Mouse (Mus musculus) myocyte (in vitro differentiated cells): ENCODE data around the gene Def8. TPM values are rescaled to one million over a fixed set of nuclear protein-coding genes. Genes with fewer than 3 reads are reported as not detected.
"Not testable (repeated sequence)": the region's sequence is repeated elsewhere in the genome, so short reads cannot be mapped to it uniquely, and the experiment has no call there.

Experiments
- H3K27me3 ChIP-seq: one replicate; pipeline ENCODE4 v1.6.1; 2011; ENCODE audit not compliant: control insufficient read depth, insufficient read depth, insufficient read length
- H3K36me3 ChIP-seq: one replicate; pipeline ENCODE4 v1.6.1; 2011; ENCODE audit not compliant: control insufficient read depth, insufficient read depth
- H3K4me2 ChIP-seq: one replicate; pipeline ENCODE4 v1.6.1; 2011; ENCODE audit warnings: low read depth, control low read depth
- H3K4me3 ChIP-seq: one replicate; pipeline ENCODE4 v1.5.1; 2011; ENCODE audit warnings: mild to moderate bottlenecking, control low read depth, moderate library complexity
- H3K79me2 ChIP-seq: one replicate; pipeline ENCODE4 v1.6.1; 2011; ENCODE audit not compliant: control insufficient read depth, insufficient read depth
- H3ac ChIP-seq: one replicate; pipeline ENCODE4 v1.6.1; 2011; ENCODE audit not compliant: control insufficient read depth, insufficient read length
- CEBPB ChIP-seq: IDR thresholded peaks from 2 replicates; pipeline ENCODE4 v1.6.1; 2011; ENCODE audit warnings: mild to moderate bottlenecking, moderate library complexity; ENCODE audit not compliant: poor library complexity, insufficient read depth, severe bottlenecking
- E2F4 ChIP-seq: IDR thresholded peaks from one replicate; pipeline ENCODE4 v1.6.1; 2011; ENCODE audit warnings: mild to moderate bottlenecking, control low read depth, moderate library complexity; ENCODE audit not compliant: insufficient read depth
- MAX ChIP-seq: IDR thresholded peaks from one replicate; pipeline ENCODE4 v1.6.1; 2011; ENCODE audit warnings: low read depth, mild to moderate bottlenecking, control low read depth
- MYOD1 ChIP-seq, 3 experiments: IDR thresholded peaks; one replicate each; pipeline ENCODE4 v1.6.1; 2011; ENCODE audit warnings: control low read depth in 2 of 3, low read depth in 2 of 3, mild to moderate bottlenecking in 2 of 3, moderate library complexity in 1 of 3; ENCODE audit not compliant: insufficient read length in 2 of 3, control insufficient read depth in 1 of 3
- MYOG ChIP-seq, 3 experiments: IDR thresholded peaks; one replicate each; pipeline ENCODE4 v1.6.1; 2011; ENCODE audit warnings: control low read depth in 2 of 3, low read depth in 2 of 3, mild to moderate bottlenecking in 2 of 3; ENCODE audit not compliant: insufficient read length in 2 of 3, control insufficient read depth in 1 of 3, insufficient read depth in 1 of 3
- POLR2A ChIP-seq: IDR thresholded peaks from one replicate; pipeline ENCODE4 v1.6.1; 2011; ENCODE audit warnings: low read depth, mild to moderate bottlenecking, control low read depth, moderate library complexity; ENCODE audit not compliant: insufficient read length
- POLR2AphosphoS2 ChIP-seq: IDR thresholded peaks from one replicate; pipeline ENCODE4 v1.6.1; 2011; ENCODE audit warnings: low read depth, control low read depth; ENCODE audit not compliant: insufficient read length
- REST ChIP-seq: IDR thresholded peaks from one replicate; pipeline ENCODE4 v1.6.1; 2011; ENCODE audit warnings: mild to moderate bottlenecking, control low read depth, moderate library complexity; ENCODE audit not compliant: insufficient read depth, insufficient read length
- SRF ChIP-seq: IDR thresholded peaks from one replicate; pipeline ENCODE4 v1.6.1; 2011; ENCODE audit warnings: low read depth; ENCODE audit not compliant: control insufficient read depth, insufficient read length
- TCF12 ChIP-seq: IDR thresholded peaks from one replicate; pipeline ENCODE4 v1.6.1; 2011; ENCODE audit warnings: mild to moderate bottlenecking, control low read depth; ENCODE audit not compliant: poor library complexity, insufficient read depth, severe bottlenecking
- TCF3 ChIP-seq: IDR thresholded peaks from one replicate; pipeline ENCODE4 v1.6.1; 2011; ENCODE audit warnings: low read depth, control low read depth; ENCODE audit not compliant: insufficient read length
- USF1 ChIP-seq: IDR thresholded peaks from one replicate; pipeline ENCODE4 v1.6.1; 2011; ENCODE audit warnings: low read depth, mild to moderate bottlenecking, control low read depth, moderate library complexity
- polyA plus RNA-seq: library from polyadenylated mRNA; unstranded; fragments of >200 nt; fragmentation: generic; extraction: Trizol; gene quantifications from one replicate; pipeline ENCODE4 v1.2.1, GENCODE M21; 2012; ENCODE audit warnings: missing spikeins

The Def8 gene
- polyA plus RNA-seq, 1 experiment: 19.6 TPM

GRCm38 (mm10) chr8:123428939-123429721 lies 5.8 kb downstream of the Def8 start:
- TF ChIP-seq USF1 (no peak), REST (no peak), TCF12 (no peak), POLR2A (no peak), TCF3 (no peak), CEBPB (no peak), E2F4 (no peak), POLR2AphosphoS2 (no peak), MYOD1 (IDR thresholded peaks at IDR 0.05; ENCODE audit: control insufficient read depth in 1 of 3, insufficient read length in 2 of 3, low read depth in 2 of 3) (no peak), MAX (no peak)
- no peak overlapping the region for H3K4me2 ChIP-seq
- no peaks in the 10 kb centered on the region for H3K79me2 ChIP-seq
- no peaks in the 10 kb centered on the region for H3K36me3 ChIP-seq
- no peaks in the 10 kb centered on the region for H3K27me3 ChIP-seq
- no peak overlapping the region for H3K4me3 ChIP-seq
- H3ac ChIP-seq: no peak overlapping the region

DNA sequence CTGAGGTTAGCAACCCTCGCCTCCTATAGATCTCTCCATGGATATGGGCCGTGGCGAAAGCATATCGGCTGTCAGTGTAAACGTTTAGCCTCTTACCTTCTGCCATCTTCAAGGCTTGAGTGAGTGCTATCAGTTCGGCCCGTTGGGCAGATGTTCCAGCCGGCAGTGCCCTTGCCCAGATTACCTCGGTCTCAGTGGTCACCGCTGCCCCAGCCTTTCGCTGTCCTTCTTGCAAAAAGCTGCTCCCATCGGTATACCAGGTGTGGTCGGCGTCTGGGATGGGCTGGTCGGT lies 6.3 kb downstream of the Def8 start:
- H3K4me2 ChIP-seq, H3K79me2 ChIP-seq, H3ac ChIP-seq, H3K4me3 ChIP-seq, H3K27me3 ChIP-seq, H3K36me3 ChIP-seq: not testable (repeated sequence)

DNA sequence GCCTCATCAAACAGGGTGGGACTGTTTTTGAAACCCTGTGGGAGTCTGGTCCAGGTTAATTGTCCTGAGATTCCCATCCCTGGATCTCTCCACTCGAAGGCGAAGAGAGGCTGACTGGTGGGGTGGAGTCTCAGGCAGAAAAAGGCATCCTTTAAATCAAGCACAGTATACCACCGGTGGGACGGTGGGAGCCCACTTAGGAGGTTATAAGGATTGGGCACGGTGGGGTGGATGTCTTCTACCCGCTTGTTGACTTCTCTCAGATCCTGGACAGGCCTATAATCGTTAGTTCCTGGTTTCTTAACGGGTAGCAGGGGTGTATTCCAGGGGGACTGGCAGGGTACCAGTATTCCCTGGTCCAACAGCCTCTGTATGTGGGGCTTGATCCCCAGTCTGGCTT lies 7.6 kb downstream of the Def8 start:
- H3K36me3 ChIP-seq, H3K4me3 ChIP-seq: not testable (repeated sequence)

GRCm38 (mm10) chr8:123431616-123432365 lies 8.5 kb downstream of the Def8 start:
- no peaks in the 10 kb centered on the region for H3K27me3 ChIP-seq
- TF ChIP-seq MAX: no peak
- TF ChIP-seq CEBPB: no peak
- no peak for TF ChIP-seq MYOG (IDR thresholded peaks at IDR 0.05; ENCODE audit: control insufficient read depth in 1 of 3, insufficient read depth in 1 of 3, insufficient read length in 2 of 3, low read depth in 2 of 3)
- TF ChIP-seq MYOD1 (IDR thresholded peaks at IDR 0.05; ENCODE audit: control insufficient read depth in 1 of 3, insufficient read length in 2 of 3, low read depth in 2 of 3): no peak
- TF ChIP-seq POLR2AphosphoS2: no peak
- no peak for TF ChIP-seq SRF
- no peak for TF ChIP-seq TCF3
- no peak for TF ChIP-seq REST
- TF ChIP-seq USF1: no peak
- TF ChIP-seq TCF12: no peak
- TF ChIP-seq E2F4: no peak
- TF ChIP-seq POLR2A: no peak
- no peaks in the 10 kb centered on the region for H3K36me3 ChIP-seq
- H3K79me2 ChIP-seq: no peaks in the 10 kb centered on the region
- H3ac ChIP-seq: no peak overlapping the region
- H3K4me2 ChIP-seq: no peak overlapping the region
- no peak overlapping the region for H3K4me3 ChIP-seq

More for the DNA sequence above, 7.6 kb downstream of the Def8 start:
- not testable (repeated sequence) for H3K79me2 ChIP-seq, H3K4me2 ChIP-seq, H3K27me3 ChIP-seq, H3ac ChIP-seq

DNA sequence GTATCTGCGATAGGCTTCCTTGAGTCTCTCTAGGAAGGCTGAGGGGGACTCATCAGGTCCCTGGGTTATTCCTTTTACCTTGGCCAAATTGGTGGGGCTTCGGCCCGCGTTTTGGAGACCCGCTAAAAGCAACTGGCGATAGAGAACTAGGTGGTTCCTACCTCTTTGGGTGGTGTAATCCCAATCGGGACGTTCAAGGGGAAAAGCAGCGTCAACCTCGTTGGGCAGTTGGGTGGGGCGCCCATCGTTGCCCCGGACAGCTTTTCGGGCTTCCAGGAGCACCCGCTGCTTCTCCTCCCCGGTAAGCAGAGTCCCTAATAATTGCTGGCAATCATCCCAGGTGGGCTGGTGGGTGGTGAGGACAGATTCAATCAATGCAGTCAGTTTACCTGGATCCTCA lies 9.1 kb downstream of the Def8 start:
- no peaks in the 10 kb centered on the region for H3K36me3 ChIP-seq
- no peak overlapping the region for H3K4me2 ChIP-seq
- no peak overlapping the region for H3ac ChIP-seq
- H3K79me2 ChIP-seq: no peaks in the 10 kb centered on the region
- H3K4me3 ChIP-seq: no peak overlapping the region
- TF ChIP-seq TCF3 (no peak), POLR2AphosphoS2 (no peak), MYOD1 (IDR thresholded peaks at IDR 0.05; ENCODE audit: control insufficient read depth in 1 of 3, insufficient read length in 2 of 3, low read depth in 2 of 3) (no peak), REST (no peak), MYOG (IDR thresholded peaks at IDR 0.05; ENCODE audit: control insufficient read depth in 1 of 3, insufficient read depth in 1 of 3, insufficient read length in 2 of 3, low read depth in 2 of 3) (no peak), USF1 (no peak), TCF12 (no peak), CEBPB (no peak), POLR2A (no peak), SRF (no peak), MAX (no peak), E2F4 (no peak)
- H3K27me3 ChIP-seq: no peaks in the 10 kb centered on the region

- H3K79me2 ChIP-seq, H3K27me3 ChIP-seq, H3K4me3 ChIP-seq, H3ac ChIP-seq, H3K4me2 ChIP-seq, H3K36me3 ChIP-seq: not testable (repeated sequence)
Measured at GRCm38 (mm10) chr8:123433241-123433974, 10.1 kb downstream of the Def8 start.
